Mouse (Mus musculus) fibroblast of lung, adult 2 months (primary cell): ENCODE measurements around the gene Fcgr3.
"Not testable (repeated sequence)": the region's sequence is repeated elsewhere in the genome, so short reads cannot be mapped to it uniquely, and the experiment has no call there.

ENCODE experiments used
- DNase-seq: peaks from one replicate; pipeline ENCODE4 v3.0.0-alpha.2; 2011; ENCODE audit warnings: low read depth

Fcgr3 gene

GRCm38 (mm10) chr1:171085718-171086117, 21.0 kb upstream of the Fcgr3 start:
- DNase-seq: no peak

GRCm38 (mm10) chr1:171081512-171082231, 16.9 kb upstream of the Fcgr3 start:
- DNase-seq: not testable (repeated sequence)

DNA sequence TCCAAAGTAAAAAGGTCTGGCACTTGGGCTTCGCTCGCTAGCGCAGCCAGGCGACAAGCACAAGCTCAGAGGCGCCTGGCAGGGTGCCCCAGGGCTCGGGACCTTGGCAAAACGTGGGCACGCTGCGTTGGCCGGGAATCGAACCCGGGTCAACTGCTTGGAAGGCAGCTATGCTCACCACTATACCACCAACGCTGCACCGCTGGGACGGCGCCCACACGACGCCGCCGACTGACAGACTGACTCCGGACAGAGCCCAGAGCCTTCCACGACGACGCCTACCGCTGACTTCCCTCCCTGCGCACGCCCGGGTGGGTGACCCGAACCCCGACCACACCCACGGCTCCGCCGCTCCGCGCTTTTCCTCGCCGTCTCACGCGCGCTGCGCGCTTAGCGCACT, 15.1 kb upstream of the Fcgr3 start:
- DNase-seq: not testable (repeated sequence)

- not testable (repeated sequence) for DNase-seq
Measured at GRCm38 (mm10) chr1:171079345-171079744, 14.6 kb upstream of the Fcgr3 start.

GRCm38 (mm10) chr1:171078419-171078818, 13.7 kb upstream of the Fcgr3 start:
- DNase-seq: not testable (repeated sequence)

DNA sequence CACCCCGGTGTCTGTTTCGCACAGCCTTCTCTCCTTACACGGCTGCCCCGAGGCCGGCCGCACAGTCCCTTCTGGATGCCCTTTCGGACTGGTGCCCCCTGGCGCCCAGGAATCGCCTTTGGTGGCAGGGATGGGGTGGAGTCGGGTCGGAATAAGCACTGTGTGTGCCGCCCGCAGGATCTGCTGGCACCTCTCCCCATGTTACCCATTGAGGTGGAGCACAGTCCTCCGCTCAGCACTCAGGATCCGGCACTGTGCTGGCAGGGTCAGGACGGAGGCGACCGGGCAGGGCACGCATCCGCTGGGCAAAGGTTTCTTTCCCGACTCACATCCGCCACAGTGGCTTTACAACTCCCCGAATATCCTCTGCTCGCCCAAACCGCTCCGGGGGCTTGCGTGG, 13.2 kb upstream of the Fcgr3 start:
- DNase-seq: not testable (repeated sequence)

DNA sequence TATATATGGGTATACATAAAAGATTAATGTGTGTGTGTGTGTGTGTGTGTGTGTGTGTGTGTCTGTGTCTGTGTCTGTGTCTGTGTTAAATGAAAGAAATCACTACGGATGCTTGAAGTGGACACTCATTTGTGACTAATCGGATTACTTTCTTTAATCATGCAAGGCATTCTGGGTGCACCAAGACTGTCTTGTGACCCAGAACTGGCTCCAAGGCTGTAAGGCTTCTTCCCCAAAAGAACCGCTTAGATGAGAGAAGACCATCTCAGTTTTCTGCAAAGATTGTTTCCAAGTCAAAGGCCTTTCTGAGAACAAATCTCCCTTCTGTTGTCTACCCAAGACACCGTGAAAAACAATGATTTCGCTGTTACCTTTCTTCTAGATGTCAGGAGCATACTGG, 12.5 kb upstream of the Fcgr3 start:
- not testable (repeated sequence) for DNase-seq

DNA sequence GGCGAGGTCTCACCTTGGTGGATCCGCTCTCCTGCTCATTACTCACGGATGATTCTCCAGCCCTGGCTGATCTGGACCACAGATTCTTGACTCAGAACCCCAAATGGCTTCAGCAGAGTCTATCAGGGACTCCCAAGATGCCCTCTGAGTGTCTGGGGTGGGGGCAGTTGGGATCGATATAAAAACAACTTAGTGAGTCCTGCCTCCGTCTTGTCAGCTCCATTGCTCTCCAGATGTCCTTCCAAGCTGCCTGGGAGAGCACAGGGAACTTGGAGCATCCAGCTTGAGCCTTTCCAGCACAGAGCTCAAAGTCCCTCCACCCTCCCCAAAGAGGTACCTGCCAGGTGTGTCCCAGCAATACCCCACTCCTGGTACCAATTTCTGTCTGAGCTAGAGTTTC, 11.4 kb upstream of the Fcgr3 start:
- DNase-seq: not testable (repeated sequence)

GRCm38 (mm10) chr1:171074283-171074682, 9.5 kb upstream of the Fcgr3 start:
- not testable (repeated sequence) for DNase-seq

- DNase-seq: not testable (repeated sequence)
Measured at GRCm38 (mm10) chr1:171072217-171072616, 7.5 kb upstream of the Fcgr3 start.

DNA sequence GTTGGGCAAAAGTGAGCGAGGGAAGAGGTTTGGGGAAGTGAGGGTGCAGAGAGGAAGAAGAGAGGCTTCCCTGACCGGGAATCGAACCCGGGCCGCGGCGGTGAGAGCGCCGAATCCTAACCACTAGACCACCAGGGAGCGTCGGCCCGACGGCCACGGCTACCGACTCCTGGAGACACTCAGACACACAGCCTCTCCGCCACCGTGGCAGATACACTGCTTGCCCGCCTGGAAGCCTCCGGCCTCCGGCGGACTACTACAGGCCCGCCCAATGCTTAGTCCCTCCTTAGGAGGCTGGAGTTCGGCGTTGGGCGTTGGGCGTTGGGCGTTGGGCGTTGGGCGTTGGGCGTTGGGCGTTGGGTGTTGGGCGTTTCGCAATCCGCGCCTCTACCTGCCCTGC, 7.0 kb upstream of the Fcgr3 start:
- DNase-seq: not testable (repeated sequence)

DNA sequence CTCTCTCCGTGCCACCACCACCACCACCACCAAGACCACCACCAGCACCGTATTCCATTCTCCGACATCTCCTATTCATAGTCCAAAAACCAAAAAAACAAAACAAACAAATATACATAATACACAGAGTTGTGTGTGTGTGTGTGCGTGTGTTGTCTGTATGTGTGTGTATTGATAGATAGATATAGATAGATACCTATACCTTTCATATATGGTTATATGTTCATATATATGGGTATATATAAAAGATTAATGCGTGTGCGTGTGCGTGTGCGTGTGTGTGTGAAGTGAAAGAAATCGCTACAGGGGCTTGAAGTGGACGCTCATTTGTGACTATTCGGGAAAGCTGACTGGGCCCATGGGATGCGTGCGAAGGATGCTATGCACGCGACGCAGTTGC, 6.1 kb upstream of the Fcgr3 start:
- not testable (repeated sequence) for DNase-seq

DNA sequence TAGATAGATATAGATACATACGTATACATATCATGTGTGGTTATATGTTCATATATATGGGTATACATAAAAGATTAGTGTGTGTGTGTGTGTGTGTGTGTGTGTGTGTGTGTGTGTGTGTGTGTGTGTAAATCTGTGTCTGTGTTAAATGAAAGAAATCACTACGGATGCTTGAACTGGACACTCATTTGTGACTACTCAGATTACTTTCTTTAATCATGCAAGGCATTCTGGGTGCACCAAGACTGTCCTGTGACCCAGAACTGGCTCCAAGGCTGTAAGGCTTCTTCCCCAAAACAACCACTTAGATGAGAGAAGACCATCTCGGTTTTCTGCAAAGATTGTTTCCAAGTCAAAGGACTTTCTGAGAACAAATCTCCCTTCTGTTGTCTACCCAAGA, 4.8 kb upstream of the Fcgr3 start:
- not testable (repeated sequence) for DNase-seq

DNA sequence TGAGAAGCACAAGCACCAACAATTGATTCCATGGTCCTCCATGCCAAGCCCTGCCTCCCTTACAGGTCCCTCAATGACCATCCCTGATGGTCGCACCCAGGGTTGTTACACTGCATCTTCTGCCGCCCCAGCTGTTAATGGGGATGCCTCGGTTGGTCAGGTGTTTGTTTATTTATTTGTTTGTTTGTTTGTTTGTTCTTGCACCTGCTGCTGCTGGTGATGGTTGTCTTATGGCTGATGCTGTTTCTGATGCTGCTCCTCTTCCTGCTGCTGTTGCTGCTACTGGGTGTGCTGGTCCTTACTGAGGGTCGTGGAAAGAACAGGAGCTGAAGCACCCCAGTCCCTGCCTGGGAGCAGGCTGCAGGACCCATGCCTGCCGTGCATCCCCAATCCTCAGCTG, 3.2 kb upstream of the Fcgr3 start:
- not testable (repeated sequence) for DNase-seq

DNA sequence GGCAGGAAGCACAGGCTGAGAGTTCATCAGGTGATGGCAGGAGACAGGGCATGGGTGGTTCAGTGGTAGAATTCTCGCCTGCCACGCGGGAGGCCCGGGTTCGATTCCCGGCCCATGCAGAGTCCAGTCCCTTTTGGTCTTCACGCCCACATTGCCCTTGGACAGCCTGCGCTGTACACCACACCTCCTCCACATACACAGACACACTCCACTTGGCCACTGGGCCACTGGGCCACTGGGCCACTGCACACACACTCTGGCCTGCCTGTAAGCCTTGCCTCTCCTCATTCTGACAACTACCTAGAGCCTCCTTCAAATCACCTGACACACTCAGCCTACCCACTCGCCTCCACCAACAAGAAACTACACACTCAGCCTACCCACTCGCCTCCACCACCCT, 1.8 kb upstream of the Fcgr3 start:
- not testable (repeated sequence) for DNase-seq

- not testable (repeated sequence) for DNase-seq
Measured at GRCm38 (mm10) chr1:171065768-171066167, 1.0 kb upstream of the Fcgr3 start.

DNA sequence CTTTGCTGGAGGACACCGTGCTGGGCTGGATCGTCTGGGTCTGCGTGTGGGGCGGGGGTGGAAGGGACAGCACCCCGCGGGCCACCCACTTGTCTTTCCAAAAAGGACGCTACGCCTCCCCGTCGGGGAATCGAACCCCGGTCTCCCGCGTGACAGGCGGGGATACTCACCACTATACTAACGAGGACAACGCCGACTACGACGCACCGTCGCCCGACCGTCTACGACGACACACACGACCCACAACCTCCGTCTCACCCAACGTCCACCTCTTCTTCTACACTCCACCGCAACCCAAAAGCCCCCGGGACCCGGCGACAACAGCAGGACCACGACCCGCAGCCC, 480 bp upstream of the Fcgr3 start:
- DNase-seq: not testable (repeated sequence)

DNA sequence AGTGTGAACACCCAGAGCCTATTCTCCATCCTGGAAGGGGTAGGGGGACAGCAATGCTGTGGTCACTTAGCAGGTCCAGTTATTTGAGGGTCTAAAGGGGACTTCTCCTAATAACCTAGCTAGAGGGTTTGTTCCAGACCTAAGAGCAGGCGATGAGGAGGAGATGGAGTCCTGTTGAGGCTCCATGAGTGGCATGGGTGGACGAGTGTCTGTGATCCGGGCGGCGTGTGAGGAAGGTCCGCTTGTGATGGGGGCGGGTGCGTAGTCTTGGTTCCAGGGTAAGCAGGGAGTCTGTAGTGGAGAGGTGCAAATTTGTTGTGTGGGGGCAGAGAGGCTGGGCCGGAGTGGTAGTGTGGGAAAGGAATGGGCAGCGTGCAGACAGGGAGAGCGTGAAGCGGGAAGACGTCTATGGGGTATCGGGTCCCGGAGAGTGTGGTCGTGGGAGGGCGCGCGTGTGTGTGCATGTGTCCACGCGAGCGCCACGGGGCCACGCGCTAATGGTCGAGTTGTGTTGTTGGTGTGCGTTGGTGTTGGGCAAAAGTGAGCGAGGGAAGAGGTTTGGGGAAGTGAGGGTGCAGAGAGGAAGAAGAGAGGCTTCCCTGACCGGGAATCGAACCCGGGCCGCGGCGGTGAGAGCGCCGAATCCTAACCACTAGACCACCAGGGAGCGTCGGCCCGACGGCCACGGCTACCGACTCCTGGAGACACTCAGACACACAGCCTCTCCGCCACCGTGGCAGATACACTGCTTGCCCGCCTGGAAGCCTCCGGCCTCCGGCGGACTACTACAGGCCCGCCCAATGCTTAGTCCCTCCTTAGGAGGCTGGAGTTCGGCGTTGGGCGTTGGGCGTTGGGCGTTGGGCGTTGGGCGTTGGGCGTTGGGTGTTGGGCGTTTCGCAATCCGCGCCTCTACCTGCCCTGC, 905 bp downstream of the Fcgr3 start:
- DNase-seq: not testable (repeated sequence)

DNA sequence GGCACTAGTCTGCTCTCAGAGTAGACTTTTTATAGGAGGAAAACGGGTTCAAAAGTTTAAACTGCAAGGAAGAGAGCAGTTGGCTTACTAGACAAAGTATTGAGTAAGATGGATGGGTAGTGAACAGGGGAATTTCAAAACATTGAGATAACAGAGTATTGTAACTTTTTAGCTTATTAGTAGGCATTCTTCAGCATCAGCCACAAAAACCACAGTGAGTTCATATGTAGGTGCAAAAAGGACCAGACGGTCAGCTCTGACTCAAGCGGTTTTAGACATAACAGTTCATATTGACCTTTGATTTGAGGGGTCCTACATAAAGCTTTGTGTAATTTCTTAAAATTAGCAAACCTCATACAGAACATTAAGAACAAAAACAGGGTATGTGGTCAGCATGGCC, 3.2 kb downstream of the Fcgr3 start:
- no peak for DNase-seq

DNA sequence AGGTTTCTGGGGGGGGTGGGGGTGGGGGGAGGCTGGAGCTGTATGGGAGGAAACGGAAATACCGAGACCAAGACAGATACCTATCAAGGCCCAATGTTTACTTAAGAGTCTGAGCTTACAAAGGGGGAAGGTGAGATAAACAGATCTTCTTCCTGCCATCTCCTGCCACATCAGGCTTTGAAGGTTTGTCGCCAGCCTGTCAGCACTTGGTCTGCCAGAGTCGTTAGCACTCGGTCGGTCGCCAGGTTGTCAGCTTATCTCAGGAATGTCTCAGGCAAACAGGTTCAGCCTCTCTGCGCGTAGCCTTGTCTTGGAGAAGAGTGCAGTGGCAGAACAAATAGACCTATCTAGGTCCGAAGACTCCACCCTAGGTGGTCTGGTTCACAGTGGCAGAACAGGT, 4.3 kb downstream of the Fcgr3 start:
- no peak for DNase-seq

GRCm38 (mm10) chr1:171059203-171059602, 5.5 kb downstream of the Fcgr3 start:
- DNase-seq: no peak

- no peak for DNase-seq
Measured at GRCm38 (mm10) chr1:171057253-171057652, 7.5 kb downstream of the Fcgr3 start.

GRCm38 (mm10) chr1:171053305-171053704, 11.4 kb downstream of the Fcgr3 start:
- DNase-seq: no peak
